Mouse (Mus musculus) ES-E14 (cell line): ENCODE data around the gene Gfod2. TPM values are rescaled to one million over a fixed set of nuclear protein-coding genes. Genes with fewer than 3 reads are reported as not detected.

Experiments used
- DNase-seq: peaks from one replicate; pipeline ENCODE4 v3.0.0-alpha.2; 2013; ENCODE audit warnings: low read depth, low spot score
- H3K27ac ChIP-seq: 2 replicates; pipeline ENCODE4 v1.5.1; 2012; ENCODE audit warnings: low read depth, mild to moderate bottlenecking, low read length, moderate library complexity, mixed read lengths; ENCODE audit not compliant: poor library complexity, insufficient read depth, severe bottlenecking
- H3K36me3 ChIP-seq: 2 replicates; pipeline ENCODE4 v1.6.1; 2012; ENCODE audit warnings: mild to moderate bottlenecking, low read length, moderate library complexity, mixed read lengths; ENCODE audit not compliant: control insufficient read depth, poor library complexity, insufficient read depth, severe bottlenecking
- H3K4me1 ChIP-seq, 2 experiments: fragments of 150-350 bp in 1 of 2; sonication (generic) in 1 of 2; 2 replicates each; pipeline ENCODE4 v1.6.1; 2012; ENCODE audit warnings: low read length in 2 of 2, mild to moderate bottlenecking in 1 of 2, mixed read lengths in 1 of 2; ENCODE audit not compliant: control insufficient read depth in 2 of 2, insufficient read depth in 2 of 2, poor library complexity in 1 of 2
- H3K4me3 ChIP-seq, 2 experiments: fragments of 150-350 bp in 1 of 2; sonication (generic) in 1 of 2; 2 replicates each; pipeline ENCODE4 v1.5.1; 2012; ENCODE audit warnings: low read length in 2 of 2, low read depth in 1 of 2, mild to moderate bottlenecking in 1 of 2, mixed read lengths in 1 of 2; ENCODE audit not compliant: insufficient read depth in 1 of 2, poor library complexity in 1 of 2, severe bottlenecking in 1 of 2
- H3K9ac ChIP-seq: 2 replicates; pipeline ENCODE4 v1.6.1; 2012; ENCODE audit warnings: low read depth, mild to moderate bottlenecking, low read length, mixed read lengths; ENCODE audit not compliant: poor library complexity, insufficient read depth, severe bottlenecking
- H3K9me3 ChIP-seq: fragments of 150-350 bp; sonication (generic); 2 replicates; pipeline ENCODE4 v1.6.1; 2012; ENCODE audit warnings: low read depth, mild to moderate bottlenecking, low read length; ENCODE audit not compliant: control insufficient read depth, insufficient read depth
- CHD2 ChIP-seq: IDR thresholded peaks from 2 replicates; pipeline ENCODE4 v1.6.1; 2014; ENCODE audit warnings: mild to moderate bottlenecking, low read depth, low read length, inconsistent platforms
- HCFC1 ChIP-seq: IDR thresholded peaks from 2 replicates; pipeline ENCODE4 v1.6.1; 2012; ENCODE audit warnings: low read length, inconsistent platforms, borderline replicate concordance; ENCODE audit not compliant: insufficient read depth
- MAFK ChIP-seq: IDR thresholded peaks from 2 replicates; pipeline ENCODE4 v1.6.1; 2014; ENCODE audit warnings: mild to moderate bottlenecking, low read depth, low read length, inconsistent platforms; ENCODE audit not compliant: insufficient read depth
- ZC3H11A ChIP-seq: IDR thresholded peaks from 2 replicates; pipeline ENCODE4 v1.6.1; 2012; ENCODE audit warnings: low read depth, mild to moderate bottlenecking, inconsistent platforms, low read length, borderline replicate concordance
- ZNF384 ChIP-seq: IDR thresholded peaks from 2 replicates; pipeline ENCODE4 v1.6.1; 2012; ENCODE audit warnings: low read depth, low read length, inconsistent platforms
- in situ Hi-C, 2 experiments: fragments of 600-800 bp; cut with MboI; formaldehyde crosslinking; loops; one replicate each; pipeline ENCODE4 v1.15.1; 2025; ENCODE audit warnings: low sequenced_read_pairs in 2 of 2, inconsistent platforms in 1 of 2; ENCODE audit not compliant: unreplicated experiment in 2 of 2
- total RNA-seq: library from RNA; depleted of rRNA; stranded (reverse); fragments of 300-350 nt; gene quantifications from 2 replicates; pipeline ENCODE4 v1.2.3, GENCODE M21; 2012

The Gfod2 gene
- total RNA-seq, 1 experiment, result 11.0 TPM

DNA sequence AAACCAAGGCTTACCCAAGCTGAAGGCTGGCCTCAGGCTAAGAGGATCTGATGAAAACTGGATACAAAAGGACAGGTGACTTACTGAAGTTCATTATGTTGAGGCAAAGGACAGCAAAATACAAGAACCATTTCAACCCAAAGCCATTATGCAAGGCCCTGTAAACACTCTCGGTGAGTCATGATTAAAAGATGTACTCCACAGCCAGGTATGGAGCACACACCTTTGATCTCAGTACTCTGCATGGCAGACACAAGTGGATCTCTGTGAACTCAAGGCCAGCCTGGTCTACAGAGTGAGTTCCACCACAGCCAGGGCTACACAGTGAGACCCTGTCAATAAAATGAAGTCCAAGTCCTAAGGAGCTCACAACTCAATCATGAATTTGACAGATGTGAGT is 37.3 kb upstream of the Gfod2 start:
- Histone ChIP-seq H3K4me3 (no peak overlapping the region), H3K4me1 (peaks cover 3 to 12% of the 10 kb centered on the region in 2 experiments; a peak in 3 of 4 replicates), H3K9me3 (no peaks in the 10 kb centered on the region), H3K36me3 (no peaks in the 10 kb centered on the region), H3K27ac (no peak overlapping the region), H3K9ac (no peak overlapping the region)
- TF ChIP-seq HCFC1 (no peak), ZC3H11A (no peak)
- in situ Hi-C loops, result no loop called here
- DNase-seq, result no peak

- no peaks in the 10 kb centered on the region for H3K9me3 ChIP-seq
- DNase-seq, result no peak
- no peak overlapping the region for H3K27ac ChIP-seq
- TF ChIP-seq ZNF384 (no peak), ZC3H11A (no peak), CHD2 (no peak), MAFK (no peak), HCFC1 (no peak)
- H3K4me3 ChIP-seq, result no peak overlapping the region
- no peaks in the 10 kb centered on the region for H3K36me3 ChIP-seq
- in situ Hi-C loops, result no loop called here
- H3K4me1 ChIP-seq, result peaks cover 0 to 5% of the 10 kb centered on the region in 2 experiments; a peak in 2 of 4 replicates
- H3K9ac ChIP-seq, result no peak overlapping the region
These were observed 35.6 kb upstream of the Gfod2 start for GRCm38 (mm10) chr8:105794009-105794598.

GRCm38 (mm10) chr8:105793331-105793730 is 34.9 kb upstream of the Gfod2 start:
- H3K36me3 ChIP-seq, result no peaks in the 10 kb centered on the region

DNA sequence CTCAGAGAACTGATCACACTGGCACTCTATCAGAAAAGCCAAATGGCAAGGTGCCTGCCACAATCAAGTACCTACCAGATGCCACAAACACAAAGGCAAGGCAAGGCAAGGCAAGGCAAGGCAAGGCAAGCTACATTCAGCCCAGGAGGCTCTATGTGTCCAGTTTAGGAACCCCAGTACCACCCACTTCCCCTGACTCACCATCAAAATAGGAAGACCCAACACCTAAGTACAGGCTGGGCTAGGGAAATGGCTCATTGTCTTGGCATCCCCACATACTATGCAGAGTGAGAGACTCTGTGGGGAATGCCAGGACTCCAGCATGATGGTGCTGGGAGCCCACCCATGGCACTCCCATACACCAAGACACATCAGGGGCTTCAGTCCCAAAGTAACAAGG is 31.2 kb upstream of the Gfod2 start:
- Histone ChIP-seq H3K4me1 (no peaks in the 10 kb centered on the region), H3K4me3 (no peak overlapping the region), H3K27ac (no peak overlapping the region), H3K9ac (no peak overlapping the region), H3K36me3 (peaks cover 7% of the 10 kb centered on the region; the same call in 1 of the 2 replicates), H3K9me3 (no peaks in the 10 kb centered on the region)
- TF ChIP-seq CHD2 (no peak), HCFC1 (no peak), ZNF384 (no peak), MAFK (no peak), ZC3H11A (no peak)
- DNase-seq, result no peak
- in situ Hi-C loops, result loop anchor here in 1 of 2 experiments (10.0 kb wide), 1 partner anchor 75 kb away; no protein-coding TSS in a partner anchor

More at GRCm38 (mm10) chr8:105793331-105793730, 34.9 kb upstream of the Gfod2 start:
- no peak overlapping the region for H3K27ac ChIP-seq
- H3K4me3 ChIP-seq, result no peak overlapping the region
- TF ChIP-seq ZNF384 (no peak), MAFK (no peak), CHD2 (no peak), ZC3H11A (no peak), HCFC1 (no peak)
- H3K4me1 ChIP-seq, result no peaks in the 10 kb centered on the region
- in situ Hi-C loops, result no loop called here
- no peak overlapping the region for H3K9ac ChIP-seq
- no peaks in the 10 kb centered on the region for H3K9me3 ChIP-seq
- no peak for DNase-seq

- Histone ChIP-seq H3K4me3 (no peak overlapping the region), H3K4me1 (no peaks in the 10 kb centered on the region), H3K27ac (no peak overlapping the region), H3K36me3 (peaks cover 7% of the 10 kb centered on the region; the same call in 1 of the 2 replicates), H3K9ac (no peak overlapping the region), H3K9me3 (no peaks in the 10 kb centered on the region)
- no peak for DNase-seq
- in situ Hi-C loops, result loop anchor here in 1 of 2 experiments (10.0 kb wide), 1 partner anchor 74 kb away; no protein-coding TSS in a partner anchor
- TF ChIP-seq CHD2 (no peak), MAFK (no peak), HCFC1 (no peak), ZNF384 (no peak), ZC3H11A (no peak)
These were observed 30.5 kb upstream of the Gfod2 start for GRCm38 (mm10) chr8:105788927-105789326.
